Mouse (Mus musculus): ENCODE measurements around the gene Kif5c.

Gene Kif5c

DNA sequence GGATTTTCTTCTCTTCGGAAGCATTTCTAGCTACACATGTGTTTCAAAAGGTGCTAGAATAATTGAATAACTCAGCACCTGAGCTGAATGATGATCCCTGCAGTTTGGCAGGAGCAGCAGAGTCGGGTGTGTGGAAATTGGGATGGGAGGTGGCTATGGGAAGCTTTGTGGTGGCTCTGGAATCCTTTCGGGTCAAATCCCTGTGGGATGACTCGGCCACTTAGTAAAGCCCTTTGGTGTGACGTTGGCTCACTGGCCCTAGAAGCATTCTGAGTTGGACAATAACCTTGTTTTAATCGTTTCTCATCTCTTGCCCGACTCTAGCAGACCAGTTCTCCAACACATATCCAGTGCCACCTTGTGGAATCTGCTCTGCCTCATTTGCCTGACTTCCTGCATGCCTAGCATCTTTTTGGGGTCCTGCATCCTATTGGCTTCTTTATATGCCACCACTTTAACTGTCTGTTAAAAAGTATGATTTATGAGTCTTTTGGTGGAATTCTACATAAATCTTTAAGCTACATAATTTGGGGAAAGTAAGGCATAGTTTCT is 93.3 kb downstream of the Kif5c start:
- no peaks in the 10 kb centered on the region for H3K27me3 ChIP-seq (ENCODE audit: control insufficient read depth, insufficient read depth, low read length, poor library complexity, severe bottlenecking)
- no peaks in the 10 kb centered on the region for H3K36me3 ChIP-seq (ENCODE audit: control insufficient read depth, insufficient read depth, low read length, poor library complexity, severe bottlenecking)
- DNase-seq (ENCODE audit: low read depth, low spot score): no peak

DNA sequence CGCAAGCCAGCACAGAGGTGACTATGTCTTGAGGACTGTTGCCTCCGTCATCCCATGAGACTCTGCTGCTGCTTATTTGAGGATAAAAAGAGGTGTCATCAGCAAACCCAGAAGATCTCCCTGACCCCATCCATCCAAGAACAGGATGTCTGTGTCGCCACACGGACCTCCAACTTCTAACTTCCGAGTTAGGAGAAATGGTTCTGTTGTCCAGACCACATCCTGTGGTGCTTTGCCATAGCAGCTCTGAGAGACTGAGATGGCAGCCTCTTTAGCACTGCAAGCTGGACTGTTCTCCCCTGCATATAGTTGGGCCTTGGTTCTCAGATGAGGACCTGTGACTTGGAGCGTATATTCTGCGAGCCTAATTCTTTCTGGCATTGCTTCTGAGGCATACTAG is 97.4 kb downstream of the Kif5c start:
- H3K27me3 ChIP-seq (ENCODE audit: control insufficient read depth, insufficient read depth, low read length, poor library complexity, severe bottlenecking): no peaks in the 10 kb centered on the region
- no peak for DNase-seq (ENCODE audit: low read depth, low spot score)
- no peaks in the 10 kb centered on the region for H3K36me3 ChIP-seq (ENCODE audit: control insufficient read depth, insufficient read depth, low read length, poor library complexity, severe bottlenecking)

DNA sequence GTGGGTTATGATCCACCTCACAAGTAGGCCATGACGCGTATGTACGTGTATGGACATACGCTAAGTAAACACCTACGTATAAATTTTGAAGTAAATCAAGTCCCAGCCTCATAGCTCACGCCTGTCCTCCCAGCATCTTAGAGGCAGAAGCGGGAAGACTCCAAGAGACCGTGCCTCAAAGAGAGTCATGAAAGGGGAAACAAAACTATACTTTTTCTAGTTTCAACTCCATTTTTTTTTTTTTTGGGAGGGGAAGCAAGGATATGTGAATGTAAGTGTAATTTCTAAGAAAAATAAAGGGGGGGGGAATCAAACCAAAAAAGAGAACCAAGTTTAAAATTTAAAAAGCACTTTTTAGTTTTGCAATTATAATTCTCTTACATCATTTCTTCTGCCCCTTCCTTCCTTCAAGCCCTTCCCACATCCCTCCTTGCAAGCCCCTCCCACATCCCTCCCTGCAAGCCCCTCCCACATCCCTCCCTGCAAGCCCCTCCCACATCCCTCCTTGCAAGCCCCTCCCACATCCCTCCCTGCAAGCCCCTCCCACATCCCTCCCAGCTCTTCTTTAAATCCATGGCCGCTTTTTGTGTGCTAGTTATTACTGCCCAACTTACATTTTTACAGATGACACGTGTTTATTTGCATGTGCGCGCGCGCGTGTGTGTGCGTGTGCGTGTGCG is 98.5 kb downstream of the Kif5c start:
- no peak for DNase-seq (ENCODE audit: low read depth, low spot score)
- Histone ChIP-seq H3K36me3 (ENCODE audit: control insufficient read depth, insufficient read depth, low read length, poor library complexity, severe bottlenecking) (no peaks in the 10 kb centered on the region), H3K27me3 (ENCODE audit: control insufficient read depth, insufficient read depth, low read length, poor library complexity, severe bottlenecking) (no peaks in the 10 kb centered on the region)

DNA sequence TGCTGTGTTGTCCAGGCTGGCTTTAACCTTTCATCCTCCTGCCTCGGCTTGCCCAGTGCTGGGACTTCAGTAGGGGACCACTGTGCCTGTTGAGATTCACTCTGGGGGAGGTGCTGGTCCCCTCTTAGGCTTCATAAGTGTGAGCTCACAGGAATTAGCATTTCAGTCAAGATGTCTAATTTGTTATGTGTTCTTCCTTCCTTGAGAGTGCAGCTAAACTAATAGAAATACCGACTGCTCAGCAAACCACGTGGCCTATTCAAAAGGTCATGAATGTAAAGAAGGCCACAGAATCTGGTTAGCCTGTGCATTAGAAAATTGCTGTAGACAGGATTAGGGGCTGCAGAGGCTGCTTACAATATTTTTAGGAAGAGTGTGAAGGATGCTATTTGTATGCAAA is 99.4 kb downstream of the Kif5c start:
- Histone ChIP-seq H3K27me3 (ENCODE audit: control insufficient read depth, insufficient read depth, low read length, poor library complexity, severe bottlenecking) (no peaks in the 10 kb centered on the region), H3K36me3 (ENCODE audit: control insufficient read depth, insufficient read depth, low read length, poor library complexity, severe bottlenecking) (no peaks in the 10 kb centered on the region)
- DNase-seq (ENCODE audit: low read depth, low spot score): no peak

DNA sequence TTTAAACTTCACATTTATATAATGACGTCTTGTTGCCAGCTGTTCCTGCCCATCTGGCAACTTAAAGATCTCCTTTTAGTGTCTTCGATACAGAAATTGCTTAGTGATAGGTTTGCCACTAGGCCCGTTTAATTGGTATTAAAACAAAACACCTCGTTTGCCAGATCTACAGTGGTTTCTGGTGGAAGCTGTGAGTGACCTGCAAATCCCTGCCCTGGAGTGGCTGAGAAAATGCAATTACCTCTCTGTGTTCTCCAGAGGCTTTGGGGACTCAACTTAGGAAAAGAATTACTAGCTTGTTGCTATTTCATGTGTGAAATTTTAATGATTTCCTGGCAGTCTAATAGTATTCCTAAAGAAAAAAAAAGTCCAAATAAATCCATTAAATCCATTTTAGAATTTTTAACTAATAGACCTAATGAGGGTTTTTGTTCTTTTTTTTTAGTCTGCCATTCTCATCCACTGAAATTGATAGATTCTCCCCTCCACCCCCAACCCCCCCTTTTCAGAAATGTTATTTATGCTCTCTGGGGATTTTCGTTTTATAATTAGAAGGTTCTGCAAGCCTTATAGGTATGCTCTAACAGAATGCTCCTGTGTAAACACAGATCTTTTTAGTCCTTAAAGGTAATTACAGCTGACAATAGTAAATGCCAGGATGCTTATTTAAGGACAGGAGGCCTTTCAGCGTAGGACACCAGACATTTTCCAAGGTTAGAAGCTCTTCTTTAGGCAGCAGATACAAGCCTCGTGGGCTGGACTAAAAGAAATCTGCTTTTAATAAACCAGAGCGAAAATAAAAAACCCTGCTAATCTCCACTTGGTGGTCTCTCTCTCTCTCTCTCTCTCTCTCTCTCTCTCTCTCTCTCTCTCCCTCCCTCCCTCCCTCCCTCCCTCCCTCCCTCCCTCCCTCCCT is 100.1 kb downstream of the Kif5c start:
- DNase-seq (ENCODE audit: low read depth, low spot score): no peak
- no peaks in the 10 kb centered on the region for H3K36me3 ChIP-seq (ENCODE audit: control insufficient read depth, insufficient read depth, low read length, poor library complexity, severe bottlenecking)
- no peaks in the 10 kb centered on the region for H3K27me3 ChIP-seq (ENCODE audit: control insufficient read depth, insufficient read depth, low read length, poor library complexity, severe bottlenecking)

DNA sequence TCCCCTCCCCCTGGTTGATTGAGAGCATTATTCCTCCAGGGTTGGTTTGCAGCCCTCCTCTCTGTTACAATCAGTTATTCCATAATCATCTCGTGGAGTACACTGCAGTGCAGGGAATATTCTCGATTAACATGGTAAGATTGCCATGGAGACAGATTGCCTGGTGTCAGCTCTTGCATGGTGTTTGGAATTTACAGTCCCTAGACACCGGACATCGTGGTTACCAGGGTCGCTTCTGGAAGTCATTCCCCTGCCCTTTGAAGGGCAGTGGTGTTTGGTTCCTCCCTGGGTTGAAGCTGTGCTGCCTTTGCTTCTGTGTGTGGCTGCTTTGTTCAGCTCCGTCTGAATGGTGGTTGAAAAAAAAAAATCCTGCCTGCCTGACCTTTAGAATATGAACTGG is 100.8 kb downstream of the Kif5c start:
- no peaks in the 10 kb centered on the region for H3K27me3 ChIP-seq (ENCODE audit: control insufficient read depth, insufficient read depth, low read length, poor library complexity, severe bottlenecking)
- DNase-seq (ENCODE audit: low read depth, low spot score): no peak
- H3K36me3 ChIP-seq (ENCODE audit: control insufficient read depth, insufficient read depth, low read length, poor library complexity, severe bottlenecking): no peaks in the 10 kb centered on the region

DNA sequence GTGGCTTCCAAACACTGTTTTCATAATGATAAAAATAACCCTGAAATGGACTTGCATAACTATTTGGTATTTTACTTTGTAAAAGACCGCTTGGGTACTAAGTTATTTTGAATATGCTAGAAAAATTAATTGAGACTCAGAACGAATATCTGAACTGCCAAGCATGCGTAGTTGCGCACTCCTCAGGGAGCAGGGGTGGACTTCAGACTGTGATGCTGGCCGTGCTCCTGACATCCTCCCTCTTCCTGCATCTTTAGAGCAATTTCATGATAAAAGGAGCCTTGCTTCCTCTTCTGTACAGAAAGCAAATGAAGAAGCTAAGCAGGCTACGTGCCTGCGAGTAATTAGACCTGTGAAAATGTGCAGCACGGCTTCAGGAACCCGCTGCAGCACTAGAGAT is 101.2 kb downstream of the Kif5c start:
- DNase-seq (ENCODE audit: low read depth, low spot score): no peak

DNA sequence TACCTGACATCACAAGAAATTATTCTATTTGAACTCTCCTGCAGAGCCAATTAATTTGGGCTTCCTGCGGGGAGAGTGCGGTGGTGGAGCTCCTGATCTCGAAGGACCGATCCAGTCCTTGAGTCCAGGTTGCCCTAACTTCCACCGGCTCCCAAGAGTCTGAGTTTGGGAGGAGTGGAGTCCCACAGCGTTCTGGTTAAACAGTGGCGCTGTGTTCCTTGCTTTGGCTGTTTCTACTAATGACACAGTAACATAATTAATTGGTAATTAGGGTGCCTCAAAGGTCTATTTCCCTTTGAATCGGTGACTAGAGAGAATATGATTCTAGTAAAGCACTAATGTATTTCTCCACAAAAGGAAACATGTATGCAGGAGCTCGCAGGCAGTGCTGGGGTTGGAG is 103.2 kb downstream of the Kif5c start:
- Histone ChIP-seq H3K27me3 (ENCODE audit: control insufficient read depth, insufficient read depth, low read length, poor library complexity, severe bottlenecking) (no peaks in the 10 kb centered on the region), H3K36me3 (ENCODE audit: control insufficient read depth, insufficient read depth, low read length, poor library complexity, severe bottlenecking) (no peaks in the 10 kb centered on the region)
- no peak for DNase-seq (ENCODE audit: low read depth, low spot score)

More for the DNA sequence above, 101.2 kb downstream of the Kif5c start:
- no peaks in the 10 kb centered on the region for H3K27me3 ChIP-seq (ENCODE audit: control insufficient read depth, insufficient read depth, low read length, poor library complexity, severe bottlenecking)
- no peaks in the 10 kb centered on the region for H3K36me3 ChIP-seq (ENCODE audit: control insufficient read depth, insufficient read depth, low read length, poor library complexity, severe bottlenecking)

DNA sequence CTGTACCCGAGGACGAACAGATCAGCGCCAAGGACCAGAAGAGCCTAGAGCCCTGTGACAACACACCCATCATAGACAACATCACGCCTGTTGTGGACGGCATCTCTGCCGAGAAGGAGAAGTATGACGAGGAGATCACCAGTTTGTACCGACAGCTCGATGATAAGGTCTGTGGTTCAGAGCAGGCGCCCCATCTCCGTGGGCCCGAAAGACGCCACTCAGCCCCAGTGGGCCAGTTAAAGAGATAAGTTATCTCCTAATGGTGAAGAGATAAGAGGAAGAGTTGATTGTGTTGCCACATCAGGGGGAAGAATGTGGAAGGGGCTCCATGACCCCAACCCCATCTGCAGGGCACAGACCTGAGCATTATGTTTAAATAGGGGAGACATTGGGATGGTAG is 103.9 kb downstream of the Kif5c start:
- no peak for DNase-seq (ENCODE audit: low read depth, low spot score)
- no peaks in the 10 kb centered on the region for H3K36me3 ChIP-seq (ENCODE audit: control insufficient read depth, insufficient read depth, low read length, poor library complexity, severe bottlenecking)
- H3K27me3 ChIP-seq (ENCODE audit: control insufficient read depth, insufficient read depth, low read length, poor library complexity, severe bottlenecking): no peaks in the 10 kb centered on the region

DNA sequence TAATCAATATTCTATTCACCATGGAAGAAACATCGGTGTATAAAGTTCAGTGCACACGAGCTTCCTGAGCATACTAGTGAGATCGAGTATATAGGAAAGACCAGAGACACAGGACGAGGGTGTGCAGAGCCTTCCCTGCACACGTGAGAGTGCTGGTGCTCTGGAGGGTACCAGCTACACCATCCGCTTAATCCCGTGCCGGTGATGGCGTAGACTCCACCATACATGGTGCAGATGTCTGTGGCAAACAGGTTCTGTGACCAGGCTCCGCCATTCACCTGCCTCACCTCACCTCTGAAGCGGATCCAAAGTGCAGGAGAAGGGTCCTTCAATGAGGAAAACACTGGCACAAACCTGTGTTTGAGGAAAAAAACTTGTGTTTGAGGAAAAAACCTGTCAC is 107.6 kb downstream of the Kif5c start:
- no peaks in the 10 kb centered on the region for H3K36me3 ChIP-seq (ENCODE audit: control insufficient read depth, insufficient read depth, low read length, poor library complexity, severe bottlenecking)
- no peaks in the 10 kb centered on the region for H3K27me3 ChIP-seq (ENCODE audit: control insufficient read depth, insufficient read depth, low read length, poor library complexity, severe bottlenecking)
- DNase-seq (ENCODE audit: low read depth, low spot score): no peak

DNA sequence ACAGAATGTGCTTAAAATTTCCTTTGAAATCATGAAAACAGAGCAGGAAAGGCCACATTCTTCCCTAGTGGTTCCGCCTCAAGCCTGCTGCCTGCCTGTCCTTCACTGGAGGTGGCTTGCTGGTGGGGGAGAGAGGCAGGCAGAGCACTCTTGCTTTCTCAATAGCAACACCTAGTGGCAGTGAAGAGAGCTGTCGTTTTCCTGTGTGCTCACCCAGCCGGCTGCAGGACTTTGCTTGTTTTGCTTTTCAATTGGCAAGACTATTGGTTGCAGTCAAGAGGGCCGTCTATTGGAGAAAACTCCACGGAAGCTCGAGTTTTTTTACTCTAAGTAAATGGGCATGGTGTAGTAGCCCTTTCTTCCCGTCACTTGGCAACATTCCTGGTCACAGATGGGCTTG is 108.1 kb downstream of the Kif5c start:
- Histone ChIP-seq H3K27me3 (ENCODE audit: control insufficient read depth, insufficient read depth, low read length, poor library complexity, severe bottlenecking) (no peaks in the 10 kb centered on the region), H3K36me3 (ENCODE audit: control insufficient read depth, insufficient read depth, low read length, poor library complexity, severe bottlenecking) (no peaks in the 10 kb centered on the region)
- DNase-seq (ENCODE audit: low read depth, low spot score): peak; percentile 72

DNA sequence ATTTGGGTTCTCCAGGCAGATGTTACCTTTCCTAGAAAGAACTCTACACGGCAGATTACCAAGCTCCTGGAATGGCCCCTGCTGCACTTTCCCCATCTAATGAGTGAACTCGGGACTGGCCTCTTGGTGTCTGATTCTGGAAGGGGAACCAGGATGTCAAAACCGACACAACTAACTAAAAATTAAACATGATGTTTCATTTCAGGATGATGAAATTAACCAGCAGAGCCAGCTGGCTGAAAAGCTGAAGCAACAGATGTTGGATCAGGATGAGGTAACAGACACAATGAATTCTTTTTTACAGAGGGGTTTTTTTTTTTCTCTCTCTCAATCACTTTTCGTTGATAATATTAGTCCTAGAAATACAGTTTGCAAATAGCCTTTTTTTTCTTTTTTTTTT is 108.6 kb downstream of the Kif5c start:
- Histone ChIP-seq H3K27me3 (ENCODE audit: control insufficient read depth, insufficient read depth, low read length, poor library complexity, severe bottlenecking) (no peaks in the 10 kb centered on the region), H3K36me3 (ENCODE audit: control insufficient read depth, insufficient read depth, low read length, poor library complexity, severe bottlenecking) (no peaks in the 10 kb centered on the region)
- no peak for DNase-seq (ENCODE audit: low read depth, low spot score)

DNA sequence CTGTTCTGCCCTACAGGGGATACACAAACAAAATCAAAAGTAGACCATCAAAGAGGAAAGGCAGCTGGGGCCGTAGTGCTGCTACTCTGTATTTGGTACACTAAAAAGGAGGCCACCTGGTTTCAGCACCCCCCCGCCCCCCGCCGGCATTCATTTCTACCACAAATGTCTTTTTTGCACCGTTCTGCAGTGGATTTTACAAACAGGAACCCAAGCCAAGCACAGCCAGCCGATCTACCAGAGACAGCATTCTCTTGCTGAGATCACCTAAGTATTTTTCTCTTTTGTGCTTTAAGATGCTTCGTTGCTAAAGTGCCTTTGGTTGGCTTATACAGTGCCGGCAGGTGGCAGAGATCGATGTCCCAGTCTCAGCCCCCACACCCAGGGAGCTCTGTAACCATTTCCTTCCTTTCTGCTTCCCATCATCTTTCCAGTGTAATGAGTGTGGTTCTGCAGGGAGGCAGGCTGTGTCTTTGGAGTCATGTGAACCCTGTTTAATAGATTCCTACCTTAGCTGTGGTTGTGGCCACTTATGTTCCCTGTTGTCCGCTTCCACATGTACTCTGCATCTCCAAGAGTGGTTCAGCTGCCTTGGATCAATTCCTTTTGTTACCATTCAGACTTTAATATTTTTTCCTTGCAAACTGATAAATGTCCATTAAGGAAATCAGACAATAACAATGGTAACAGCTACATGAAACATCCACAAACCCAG is 110.0 kb downstream of the Kif5c start:
- no peak for DNase-seq (ENCODE audit: low read depth, low spot score)
- no peaks in the 10 kb centered on the region for H3K36me3 ChIP-seq (ENCODE audit: control insufficient read depth, insufficient read depth, low read length, poor library complexity, severe bottlenecking)
- no peaks in the 10 kb centered on the region for H3K27me3 ChIP-seq (ENCODE audit: control insufficient read depth, insufficient read depth, low read length, poor library complexity, severe bottlenecking)

DNA sequence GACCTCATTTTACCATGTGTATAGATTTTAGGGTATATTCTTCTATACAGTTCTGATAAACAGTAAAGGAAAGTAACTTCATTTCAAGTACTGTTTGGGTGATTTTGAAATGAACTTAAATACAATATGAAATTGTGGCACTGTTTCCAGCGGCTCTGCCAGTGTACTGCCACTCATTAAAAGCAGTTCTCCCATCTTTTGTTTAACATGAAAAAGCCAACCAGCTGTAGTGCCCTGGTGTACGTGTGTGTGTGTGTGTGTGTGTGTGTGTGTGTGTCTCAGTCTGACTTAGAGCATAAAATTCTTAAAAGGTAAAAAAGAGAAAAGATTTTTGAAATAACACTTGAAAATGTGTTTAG is 110.5 kb downstream of the Kif5c start:
- H3K27me3 ChIP-seq (ENCODE audit: control insufficient read depth, insufficient read depth, low read length, poor library complexity, severe bottlenecking): no peaks in the 10 kb centered on the region

DNA sequence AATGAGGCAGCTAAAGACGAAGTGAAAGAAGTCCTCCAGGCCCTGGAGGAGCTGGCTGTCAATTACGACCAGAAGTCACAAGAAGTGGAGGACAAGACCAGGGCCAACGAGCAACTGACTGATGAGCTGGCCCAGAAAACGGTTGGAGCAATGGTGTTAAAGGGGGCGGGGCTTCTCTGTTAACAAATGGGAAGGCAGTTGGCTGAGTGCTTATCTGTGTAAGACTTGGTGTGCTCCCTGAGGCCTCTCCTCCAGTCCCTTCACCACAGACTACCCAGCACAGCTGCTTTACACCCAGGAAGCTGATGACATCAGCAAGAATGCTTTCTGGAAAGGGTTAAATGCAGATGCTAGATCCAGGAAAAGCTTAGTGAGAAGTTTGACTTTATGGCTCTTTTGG is 111.1 kb downstream of the Kif5c start:
- no peak for DNase-seq (ENCODE audit: low read depth, low spot score)
- no peaks in the 10 kb centered on the region for H3K36me3 ChIP-seq (ENCODE audit: control insufficient read depth, insufficient read depth, low read length, poor library complexity, severe bottlenecking)
- H3K27me3 ChIP-seq (ENCODE audit: control insufficient read depth, insufficient read depth, low read length, poor library complexity, severe bottlenecking): no peaks in the 10 kb centered on the region

More for the DNA sequence above, 110.5 kb downstream of the Kif5c start:
- DNase-seq (ENCODE audit: low read depth, low spot score): no peak
- no peaks in the 10 kb centered on the region for H3K36me3 ChIP-seq (ENCODE audit: control insufficient read depth, insufficient read depth, low read length, poor library complexity, severe bottlenecking)
